Mouse (Mus musculus) CD4-positive, CD25-positive, alpha-beta regulatory T cell, adult 2 months (primary cell): ENCODE measurements at regions not wholly inside any gene's neighbourhood (a gene's known extent, or its start where the extent isn't known, plus 50 kb on each side); places are given as distances from the start of the nearest gene placed in this dataset.
"Not testable (repeated sequence)": the region's sequence is repeated elsewhere in the genome, so short reads cannot be mapped to it uniquely, and the experiment has no call there.

Experiments used
- DNase-seq: peaks from one replicate; pipeline ENCODE4 v3.0.0-alpha.2; 2012; ENCODE audit warnings: low read depth, low spot score

GRCm38 (mm10) chr16:8914183-8914582 is 84.3 kb downstream of the 1810013L24Rik start:
- not testable (repeated sequence) for DNase-seq

GRCm38 (mm10) chr16:8916091-8916490 is 86.2 kb downstream of the 1810013L24Rik start:
- no peak for DNase-seq

DNA sequence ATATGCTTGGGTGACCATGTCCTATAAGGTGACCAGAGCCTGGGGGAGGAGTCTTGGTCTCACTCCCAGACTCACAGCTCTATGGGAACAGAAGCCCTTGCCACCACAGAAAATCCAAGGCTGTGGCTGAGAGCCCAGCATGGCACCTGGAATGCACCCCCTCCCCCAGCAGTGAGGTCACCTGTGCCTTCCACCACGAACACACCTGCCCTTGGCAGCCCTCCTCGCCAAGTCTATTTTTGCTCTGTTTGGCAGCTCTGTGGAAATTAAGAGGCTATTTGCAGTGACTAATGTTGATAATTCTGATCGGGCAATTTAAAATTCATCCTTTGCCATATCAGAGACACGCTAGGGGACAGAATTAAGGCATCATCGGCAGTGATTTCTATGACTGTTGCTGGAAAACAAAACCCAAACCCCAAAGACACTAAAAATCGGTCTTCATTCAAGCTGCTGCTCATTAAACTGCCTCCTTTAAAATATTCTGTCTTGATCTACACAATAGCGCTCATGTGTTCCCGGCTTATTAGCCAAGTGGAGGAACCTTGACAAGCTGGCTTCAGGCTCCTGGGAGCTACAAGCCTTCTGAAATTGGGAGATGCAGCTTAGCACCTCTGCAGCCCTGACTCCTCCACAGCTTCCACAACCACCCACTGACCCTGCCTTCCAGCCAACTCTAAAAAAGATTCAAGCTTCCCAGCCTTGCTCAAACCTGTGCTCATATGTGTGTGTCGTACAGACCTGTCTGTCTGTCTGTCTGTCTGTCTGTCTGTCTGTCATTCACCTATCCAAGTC is 89.0 kb downstream of the 1810013L24Rik start:
- no peak for DNase-seq

DNA sequence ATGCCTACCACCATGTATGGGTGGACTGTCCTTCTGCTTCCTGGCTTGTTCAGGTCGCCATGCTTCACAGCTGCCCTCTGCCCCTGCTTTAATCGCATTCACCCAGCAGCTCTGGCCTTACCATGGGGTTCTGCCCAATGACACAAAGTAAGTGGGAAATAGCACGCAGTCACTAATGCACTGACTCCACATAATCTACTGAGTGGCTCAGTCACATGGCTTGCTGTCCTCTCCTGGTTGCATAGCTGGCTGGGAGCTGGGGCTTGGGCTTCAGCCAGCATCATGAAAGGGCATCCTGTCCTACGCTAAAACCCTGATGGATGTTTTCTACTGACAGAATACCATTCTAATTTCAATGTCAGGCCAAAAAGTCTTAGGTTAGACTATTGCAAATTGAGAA is 94.8 kb downstream of the 1810013L24Rik start:
- no peak for DNase-seq

DNA sequence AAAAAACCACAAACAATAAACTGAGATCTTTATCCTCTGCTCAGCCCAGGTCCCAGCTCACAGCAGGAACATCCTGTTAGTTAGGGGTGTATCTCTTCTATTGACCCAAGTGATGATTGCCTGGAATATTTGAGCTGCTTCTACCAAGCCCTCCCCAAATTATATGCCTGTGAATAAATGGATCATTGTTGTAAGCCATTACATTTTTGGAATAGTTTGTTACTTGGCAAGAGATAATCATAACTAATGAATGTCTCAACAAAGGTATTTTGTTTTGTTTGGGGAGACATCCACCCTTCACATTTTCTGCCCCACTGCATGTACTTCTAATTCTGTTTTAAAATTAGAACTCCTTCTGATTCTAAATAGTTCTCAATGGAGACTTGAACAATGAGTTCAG is 102.1 kb downstream of the 1810013L24Rik start:
- DNase-seq, result no peak

DNA sequence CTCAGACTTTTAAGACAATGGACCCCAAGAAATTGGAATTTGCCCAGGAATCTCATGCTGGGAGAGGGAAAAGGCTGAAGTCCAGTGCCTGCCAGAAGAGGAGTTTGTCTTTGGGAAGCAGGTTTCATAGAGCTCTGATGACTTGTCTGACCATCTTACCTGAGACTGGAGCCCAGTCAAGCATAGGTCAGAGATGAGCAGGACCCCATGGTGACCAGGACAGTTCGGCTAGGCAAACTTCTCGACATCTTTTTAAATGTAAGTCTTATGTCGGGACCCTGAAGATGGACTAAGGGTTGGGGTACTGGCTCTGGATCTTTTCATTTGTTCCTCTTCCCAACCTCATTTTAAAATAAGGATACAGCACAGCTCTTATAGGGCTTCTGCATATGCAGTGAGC is 103.2 kb downstream of the 1810013L24Rik start:
- no peak for DNase-seq

DNA sequence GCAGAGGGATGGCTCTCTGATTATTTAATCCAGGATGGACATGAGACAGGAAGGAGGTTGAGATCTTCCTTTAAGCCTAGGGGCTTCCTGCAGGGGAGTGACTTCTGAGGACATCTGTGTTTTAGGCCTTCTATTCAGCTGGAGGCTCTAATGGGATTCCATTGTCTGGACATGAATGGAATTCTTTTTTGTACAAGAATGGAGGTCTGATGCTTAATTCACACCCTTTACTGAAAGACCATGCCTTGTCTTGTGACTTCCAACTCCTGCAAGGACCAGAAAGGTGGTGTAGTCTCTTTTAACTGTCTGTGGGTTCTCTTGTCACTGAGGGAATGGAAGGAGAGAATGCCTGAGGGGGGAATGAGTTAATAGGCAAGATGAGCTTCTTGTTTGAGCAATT is 106.5 kb downstream of the 1810013L24Rik start:
- no peak for DNase-seq

GRCm38 (mm10) chr16:8938516-8938915 is 108.6 kb downstream of the 1810013L24Rik start:
- DNase-seq, result no peak

GRCm38 (mm10) chr16:8939136-8939535 is 109.2 kb downstream of the 1810013L24Rik start:
- no peak for DNase-seq

- no peak for DNase-seq
Measured at GRCm38 (mm10) chr16:8944412-8945102, 114.7 kb downstream of the 1810013L24Rik start.

- DNase-seq, result no peak
Measured at GRCm38 (mm10) chr16:8947846-8948245, 117.9 kb downstream of the 1810013L24Rik start.

GRCm38 (mm10) chr16:8951156-8951899 is 121.4 kb downstream of the 1810013L24Rik start:
- DNase-seq, result no peak

DNA sequence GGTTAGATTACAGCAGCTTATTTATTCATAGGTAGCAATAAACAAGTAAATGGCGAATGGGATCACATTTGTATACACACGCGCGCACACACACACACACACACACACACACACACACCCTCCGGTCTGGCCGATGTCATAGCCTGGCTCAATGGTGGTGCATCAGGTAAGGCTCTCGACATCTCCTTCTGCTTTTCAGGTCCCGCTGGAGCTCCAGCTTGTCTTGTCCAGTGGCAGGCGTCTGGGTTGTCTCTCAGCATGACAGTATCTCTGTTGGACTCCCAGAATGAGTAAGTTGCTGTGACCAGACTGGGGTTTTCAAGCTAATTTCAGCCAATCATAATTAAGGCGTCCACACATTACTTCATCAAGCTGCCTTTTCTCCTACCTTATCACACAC is 131.8 kb downstream of the 1810013L24Rik start:
- DNase-seq, result no peak

DNA sequence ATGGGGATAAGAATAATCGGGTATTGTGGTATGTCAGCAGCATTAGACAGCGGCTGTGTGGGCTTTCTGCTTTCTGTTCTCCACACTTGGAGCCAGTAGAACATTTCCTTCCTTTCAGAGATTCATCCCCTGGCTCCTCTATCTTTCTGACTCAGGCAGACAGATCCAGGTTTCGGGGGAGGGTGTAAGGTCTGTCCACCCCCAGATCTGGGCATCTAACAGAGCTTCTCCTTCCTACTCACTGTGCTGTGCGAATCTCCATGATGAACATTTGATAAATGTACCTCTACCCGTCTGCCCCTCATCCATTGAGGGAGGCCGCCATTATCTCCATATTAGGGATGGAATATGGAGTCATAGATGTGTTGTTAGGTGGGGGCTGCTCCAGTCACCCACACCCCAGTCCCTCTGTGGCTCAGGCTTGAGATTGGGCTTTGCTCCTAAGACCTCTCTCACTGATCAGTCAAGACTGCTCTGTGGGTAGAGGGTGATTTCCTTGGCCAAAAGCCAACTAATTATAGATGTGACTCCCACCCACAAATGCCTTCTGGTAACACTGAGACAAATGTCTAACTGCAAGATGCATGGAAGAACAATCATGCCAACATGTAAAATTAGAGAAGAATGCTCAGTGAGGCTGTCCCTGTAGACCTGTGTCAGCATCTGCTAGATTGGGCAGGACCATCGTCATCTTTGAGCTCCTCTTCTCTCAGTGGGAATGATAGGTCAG is 163.8 kb downstream of the 1810013L24Rik start:
- no peak for DNase-seq

GRCm38 (mm10) chr16:8994521-8994920 is 164.6 kb downstream of the 1810013L24Rik start:
- DNase-seq, result no peak

- DNase-seq, result no peak
Measured at GRCm38 (mm10) chr16:8997250-8997649, 167.3 kb downstream of the 1810013L24Rik start.

DNA sequence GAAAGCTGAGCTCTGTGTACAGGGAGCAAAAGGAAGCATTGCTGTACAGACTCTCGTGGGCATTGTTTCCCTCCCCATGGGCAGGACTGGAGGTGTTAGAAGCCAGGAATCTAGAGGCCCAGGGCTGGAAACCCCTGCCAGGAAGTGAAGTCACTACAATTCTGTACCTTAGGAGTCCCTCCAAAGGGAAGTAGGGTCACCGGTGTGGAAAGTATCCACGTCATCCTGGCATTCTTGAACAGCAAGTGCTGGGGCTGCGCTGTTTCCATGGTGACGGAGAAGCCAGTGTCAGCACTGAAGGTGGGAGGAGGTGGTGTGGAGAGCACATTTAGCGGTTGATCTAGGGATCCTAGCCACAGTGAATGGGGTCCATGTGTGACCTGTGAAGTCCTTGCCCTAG is 174.1 kb downstream of the 1810013L24Rik start:
- no peak for DNase-seq

- no peak for DNase-seq
Measured at GRCm38 (mm10) chr16:9005933-9006332, 176.0 kb downstream of the 1810013L24Rik start.

GRCm38 (mm10) chr16:9009361-9010083 is 179.6 kb downstream of the 1810013L24Rik start:
- DNase-seq, result peak; percentile 46

DNA sequence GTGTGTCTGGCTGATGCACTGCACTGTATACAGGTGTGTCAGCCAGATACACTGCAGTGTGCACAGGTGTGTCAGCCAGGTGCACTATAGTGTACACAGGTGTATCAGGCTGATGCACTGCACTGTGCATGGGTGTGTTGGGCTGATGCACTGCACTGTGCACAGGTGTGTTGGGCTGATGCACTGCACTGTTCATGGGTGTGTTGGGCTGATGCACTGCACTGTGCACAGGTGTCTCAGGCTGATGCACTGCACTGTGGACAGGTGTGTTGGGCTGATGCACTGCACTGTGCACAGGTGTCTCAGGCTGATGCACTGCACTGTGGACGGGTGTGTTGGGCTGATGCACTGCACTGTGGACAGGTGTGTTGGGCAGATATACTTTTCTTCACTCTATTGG is 181.2 kb downstream of the 1810013L24Rik start:
- DNase-seq, result no peak

GRCm38 (mm10) chr16:9011691-9012090 is 181.8 kb downstream of the 1810013L24Rik start:
- no peak for DNase-seq
